ENCODE assay signal across 37 mouse cellular contexts in genomic region chr5:150994096-150994495, GRCm38 (mm10). TPM values are rescaled to one million over a fixed set of nuclear protein-coding genes. Genes with fewer than 3 reads are reported as not detected.
"Had no signal": no experiment of that assay in that cellular context is flagged by ENCODE, and none has a peak within 500 bp of the region (broad histone marks: within the 10 kb centered on the region; RNA-seq: fewer than 3 reads in every experiment).

No protein-coding gene starts in this region.

- ATAC-seq: liver, embryonic 12.5 days; liver, postnatal 0 days; lung, postnatal 0 days; midbrain, embryonic 13.5 days; midbrain, embryonic 15.5 days; midbrain, embryonic 16.5 days had no signal

- DNase-seq: left cerebral cortex, postnatal 4 days; liver; liver, embryonic 13.5 days; liver, postnatal 0 days; lung, adult 18-20 months; lung, adult 2 months; lung, embryonic 14.5 days; lung, postnatal 10 days; lung, postnatal 14 days; lung, postnatal 36 days; lung, postnatal 4 days; midbrain, embryonic 14.5 days had no signal

- H3K4me1 ChIP-seq: limb, embryonic 10.5 days; limb, embryonic 12.5 days; limb, embryonic 13.5 days; limb, embryonic 15.5 days; liver, embryonic 12.5 days; liver, embryonic 13.5 days; liver, embryonic 15.5 days; lung, embryonic 15.5 days; megakaryocyte, embryonic 14.5 days; midbrain, embryonic 10.5 days; midbrain, embryonic 12.5 days; midbrain, embryonic 13.5 days; midbrain, embryonic 15.5 days; neural tube, embryonic 12.5 days had no signal

- H3K9me3 ChIP-seq: limb, embryonic 10.5 days; limb, embryonic 12.5 days; limb, embryonic 13.5 days; limb, embryonic 15.5 days; liver, embryonic 12.5 days; liver, embryonic 13.5 days; liver, embryonic 15.5 days; lung, embryonic 15.5 days; midbrain, embryonic 10.5 days; midbrain, embryonic 12.5 days; midbrain, embryonic 13.5 days; midbrain, embryonic 15.5 days; neural tube, embryonic 12.5 days had no signal

- H3K4me3 ChIP-seq: limb, embryonic 10.5 days; limb, embryonic 12.5 days; limb, embryonic 13.5 days; limb, embryonic 15.5 days; liver, embryonic 12.5 days; liver, embryonic 13.5 days; liver, embryonic 15.5 days; lung, embryonic 15.5 days; megakaryocyte, embryonic 14.5 days; midbrain, embryonic 10.5 days; midbrain, embryonic 12.5 days; midbrain, embryonic 13.5 days; midbrain, embryonic 15.5 days; myocyte; neural tube, embryonic 12.5 days had no signal

- H3K4me2 ChIP-seq: limb, embryonic 12.5 days; limb, embryonic 13.5 days; limb, embryonic 15.5 days; liver, embryonic 11.5 days; liver, embryonic 12.5 days; liver, embryonic 13.5 days; liver, embryonic 15.5 days; lung, embryonic 14.5 days; lung, embryonic 15.5 days; midbrain, embryonic 11.5 days; midbrain, embryonic 12.5 days; midbrain, embryonic 13.5 days; midbrain, embryonic 15.5 days; neural tube, embryonic 12.5 days had no signal

- H3K9ac ChIP-seq: limb, embryonic 12.5 days; limb, embryonic 13.5 days; limb, embryonic 15.5 days; liver, embryonic 12.5 days; liver, embryonic 13.5 days; liver, embryonic 14.5 days; liver, embryonic 15.5 days; liver, postnatal 0 days; lung, embryonic 14.5 days; lung, embryonic 15.5 days; midbrain, embryonic 12.5 days; midbrain, embryonic 13.5 days; midbrain, embryonic 15.5 days; neural tube, embryonic 12.5 days had no signal

- H3K27me3 ChIP-seq: limb, embryonic 12.5 days; limb, embryonic 13.5 days; limb, embryonic 15.5 days; liver, embryonic 12.5 days; liver, embryonic 13.5 days; liver, embryonic 15.5 days; lung, embryonic 15.5 days; megakaryocyte, embryonic 14.5 days; midbrain, embryonic 12.5 days; midbrain, embryonic 13.5 days; midbrain, embryonic 15.5 days; neural tube, embryonic 12.5 days had no signal

- H3K27ac ChIP-seq: limb, embryonic 10.5 days; limb, embryonic 12.5 days; limb, embryonic 13.5 days; limb, embryonic 15.5 days; liver, embryonic 12.5 days; liver, embryonic 13.5 days; liver, embryonic 14.5 days; liver, embryonic 15.5 days; lung, embryonic 15.5 days; macrophage; midbrain, embryonic 10.5 days; midbrain, embryonic 12.5 days; midbrain, embryonic 13.5 days; midbrain, embryonic 15.5 days; neural tube, embryonic 12.5 days had no signal

- H3K36me3 ChIP-seq: limb, embryonic 10.5 days; limb, embryonic 12.5 days; limb, embryonic 13.5 days; limb, embryonic 15.5 days; liver, embryonic 12.5 days; liver, embryonic 13.5 days; liver, embryonic 15.5 days; lung, embryonic 15.5 days; midbrain, embryonic 10.5 days; midbrain, embryonic 12.5 days; midbrain, embryonic 13.5 days; midbrain, embryonic 15.5 days; neural tube, embryonic 12.5 days had no signal

RNA-seq across cellular contexts. Expression of gene Kl, which starts 41.7 kb away (rescaled TPM):
- total RNA-seq: liver, adult 2 months; megakaryocyte progenitor cell, adult 5-6 weeks; megakaryocyte, adult 5-6 weeks; megakaryocyte-erythroid progenitor cell, adult 5-6 weeks; monocyte, adult 5-6 weeks had no signal
- polyA plus RNA-seq: liver, adult 2 months; liver, embryonic 11.5 days; liver, embryonic 12.5 days; macrophage; myocyte had no signal
